Mouse (Mus musculus): ENCODE results near the gene Plxnb2. TPM values are rescaled to one million over a fixed set of nuclear protein-coding genes. Genes with fewer than 3 reads are reported as not detected.

Gene Plxnb2
- polyA plus RNA-seq, 1 experiment, result 30.9 TPM

DNA sequence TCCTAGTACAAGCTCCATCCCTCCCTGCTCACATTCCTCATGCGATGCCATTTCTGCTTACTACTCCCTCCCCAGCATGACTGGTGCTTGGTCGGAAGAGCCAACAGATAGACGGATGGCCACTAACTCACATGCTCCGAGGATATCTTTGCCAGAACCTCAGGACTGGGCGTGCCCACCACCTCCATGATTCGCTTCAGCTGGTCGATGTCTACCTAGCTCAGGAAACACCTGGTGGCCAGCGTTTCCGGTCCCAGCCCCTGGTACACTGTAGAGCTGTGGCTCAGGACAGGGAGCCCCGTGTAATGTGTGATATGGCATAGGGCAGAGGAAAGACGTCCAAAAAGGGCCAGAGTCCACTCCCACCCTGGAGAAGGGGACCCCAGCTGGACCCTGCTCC, 35.6 kb downstream of the Plxnb2 start:
- 24% methylated on average over 11 of the region's 11 CpGs for WGBS
- TF ChIP-seq CTCF (IDR thresholded peaks at IDR 0.05; ENCODE audit: control insufficient read depth, insufficient read depth, low read length) (no peak), POLR2A (IDR thresholded peaks at IDR 0.05; ENCODE audit: borderline replicate concordance, control insufficient read depth, low read depth, low read length) (no peak)
- Histone ChIP-seq H3K4me1 (ENCODE audit: control insufficient read depth, insufficient read depth, low read length) (peaks cover 1% of the 10 kb centered on the region; the same call in 1 of the 2 replicates), H3K27ac (ENCODE audit: control insufficient read depth, insufficient read depth, low read depth, low read length, poor library complexity) (no peak overlapping the region), H3K4me3 (replicated peaks; ENCODE audit: control insufficient read depth, low read depth, low read length) (no peak overlapping the region)

DNA sequence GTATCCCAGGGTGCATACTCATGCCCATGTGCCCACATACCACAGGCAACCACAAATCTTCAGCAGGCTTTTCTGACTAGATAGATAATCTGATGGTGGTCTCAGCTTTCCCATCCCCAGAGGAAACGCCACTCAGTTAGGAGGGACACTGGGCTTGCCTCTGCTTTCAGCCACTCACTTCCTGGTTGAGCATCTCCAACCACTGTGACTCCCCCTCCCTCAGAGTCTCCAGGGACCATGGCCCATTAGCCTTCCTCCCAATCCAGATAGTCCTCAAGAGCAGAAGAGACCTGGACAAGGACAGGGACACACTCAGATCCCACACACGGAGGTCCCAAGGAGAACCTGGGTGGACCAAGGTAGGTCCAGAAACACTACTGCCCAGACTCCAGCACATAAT, 37.5 kb downstream of the Plxnb2 start:
- Histone ChIP-seq H3K4me1 (ENCODE audit: control insufficient read depth, insufficient read depth, low read length) (peaks cover 1% of the 10 kb centered on the region; the same call in 1 of the 2 replicates), H3K4me3 (replicated peaks; ENCODE audit: control insufficient read depth, low read depth, low read length) (no peak overlapping the region), H3K27ac (ENCODE audit: control insufficient read depth, insufficient read depth, low read depth, low read length, poor library complexity) (no peak overlapping the region)
- 44% methylated on average over 2 of the region's 2 CpGs for WGBS
- TF ChIP-seq POLR2A (IDR thresholded peaks at IDR 0.05; ENCODE audit: borderline replicate concordance, control insufficient read depth, low read depth, low read length) (no peak), CTCF (IDR thresholded peaks at IDR 0.05; ENCODE audit: control insufficient read depth, insufficient read depth, low read length) (no peak)

DNA sequence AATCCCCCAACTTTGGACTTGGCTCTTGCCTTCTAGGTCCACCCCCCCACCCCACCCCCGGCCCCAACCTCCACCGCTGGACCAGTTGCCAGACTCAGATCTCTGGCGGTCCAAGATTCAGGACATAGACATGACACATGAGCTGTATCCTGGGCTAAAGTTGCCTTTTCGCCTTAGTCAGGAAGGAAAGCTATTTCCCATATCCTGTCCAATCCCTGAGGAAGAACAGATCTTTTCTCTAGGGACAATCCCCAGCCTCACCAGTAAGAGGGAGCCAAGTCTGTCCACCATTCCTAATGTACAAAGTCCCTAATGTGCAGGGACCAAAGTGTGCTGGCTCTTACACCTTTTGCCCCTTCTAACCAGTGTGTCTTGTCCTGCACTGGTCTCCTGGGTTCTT, 38.7 kb downstream of the Plxnb2 start:
- Histone ChIP-seq H3K4me1 (ENCODE audit: control insufficient read depth, insufficient read depth, low read length) (peaks cover 1% of the 10 kb centered on the region; the same call in 1 of the 2 replicates), H3K27ac (ENCODE audit: control insufficient read depth, insufficient read depth, low read depth, low read length, poor library complexity) (no peak overlapping the region), H3K4me3 (replicated peaks; ENCODE audit: control insufficient read depth, low read depth, low read length) (no peak overlapping the region)
- TF ChIP-seq CTCF (IDR thresholded peaks at IDR 0.05; ENCODE audit: control insufficient read depth, insufficient read depth, low read length) (no peak), POLR2A (IDR thresholded peaks at IDR 0.05; ENCODE audit: borderline replicate concordance, control insufficient read depth, low read depth, low read length) (no peak)
- WGBS, result 47% methylated on average over 4 of the region's 4 CpGs

DNA sequence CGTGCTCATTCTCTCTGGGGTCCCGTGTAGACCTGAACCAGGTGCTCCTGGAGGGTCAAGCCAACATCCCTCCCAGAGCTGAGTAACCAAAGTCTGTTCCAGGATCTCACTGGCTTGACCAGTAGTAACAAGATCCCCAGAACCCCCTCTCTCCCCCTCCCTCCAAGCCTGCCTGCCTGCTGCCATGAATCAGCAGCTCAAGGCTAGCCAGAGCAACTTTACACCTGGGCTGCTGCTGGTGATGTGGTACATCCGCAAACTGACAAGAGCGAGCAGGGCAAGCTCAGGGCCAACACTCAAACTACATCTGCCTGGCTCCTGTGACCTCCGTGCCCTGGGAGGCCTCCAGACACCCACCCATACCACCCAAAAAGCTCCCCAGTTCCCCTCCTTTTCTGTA, 39.1 kb downstream of the Plxnb2 start:
- 0 out of 2 replicates have a peak, but pooled peaks cover 1% of the 10 kb centered on the region for H3K4me1 ChIP-seq (ENCODE audit: control insufficient read depth, insufficient read depth, low read length)
- H3K27ac ChIP-seq (ENCODE audit: control insufficient read depth, insufficient read depth, low read depth, low read length, poor library complexity), result no peak overlapping the region
- H3K4me3 ChIP-seq (replicated peaks; ENCODE audit: control insufficient read depth, low read depth, low read length), result no peak overlapping the region
- WGBS, result 14% methylated on average over 5 of the region's 5 CpGs
- no peak for TF ChIP-seq CTCF (IDR thresholded peaks at IDR 0.05; ENCODE audit: control insufficient read depth, insufficient read depth, low read length)

DNA sequence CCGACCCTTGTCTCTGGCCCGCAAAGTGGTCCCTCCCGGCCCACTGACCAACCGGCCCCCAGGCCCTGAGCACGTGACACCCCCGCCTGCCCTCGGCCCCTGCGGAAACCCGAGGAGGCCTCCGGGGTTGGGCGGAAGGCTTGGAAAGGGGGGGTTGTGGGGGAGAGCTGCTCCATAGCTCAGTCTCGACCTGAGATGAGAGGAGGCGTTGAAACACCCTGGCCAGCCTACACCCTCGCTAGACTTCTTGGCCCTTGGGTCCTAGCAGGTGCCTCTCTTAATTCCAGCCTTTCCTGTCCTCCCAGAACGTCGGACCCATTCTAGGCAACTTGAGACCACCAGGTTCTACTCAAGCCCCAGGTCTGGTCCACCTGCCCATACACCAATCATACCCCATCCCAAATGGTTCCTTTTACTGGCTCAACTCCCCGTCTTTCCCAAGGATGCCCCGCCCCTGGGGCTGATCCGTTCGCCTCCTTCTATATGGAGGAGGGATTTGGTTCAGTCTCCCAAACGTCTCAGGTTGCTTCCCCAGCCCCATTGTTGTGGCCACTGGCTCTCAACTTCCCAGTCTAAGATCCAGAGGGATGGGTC, 39.8 kb downstream of the Plxnb2 start, which contains the start of gene Mapk12:
Gene Mapk12, minus strand, starts transcription at position 45 of the 594 bp plus-strand sequence.
- Histone ChIP-seq H3K27ac (ENCODE audit: control insufficient read depth, insufficient read depth, low read depth, low read length, poor library complexity) (no peak within 1 kb of the TSS; the same call in 1 of the 2 replicates), H3K4me1 (ENCODE audit: control insufficient read depth, insufficient read depth, low read length) (0 out of 2 replicates have a peak, but pooled peaks cover 1% of the 10 kb centered on the region), H3K4me3 (replicated peaks; ENCODE audit: control insufficient read depth, low read depth, low read length) (peak within 1 kb of the TSS; percentile 6)
- no peak for TF ChIP-seq POLR2A (IDR thresholded peaks at IDR 0.05; ENCODE audit: borderline replicate concordance, control insufficient read depth, low read depth, low read length)
- TF ChIP-seq CTCF (IDR thresholded peaks at IDR 0.05; ENCODE audit: control insufficient read depth, insufficient read depth, low read length), result no peak
- 3% methylated on average over 21 of the region's 21 CpGs for WGBS

DNA sequence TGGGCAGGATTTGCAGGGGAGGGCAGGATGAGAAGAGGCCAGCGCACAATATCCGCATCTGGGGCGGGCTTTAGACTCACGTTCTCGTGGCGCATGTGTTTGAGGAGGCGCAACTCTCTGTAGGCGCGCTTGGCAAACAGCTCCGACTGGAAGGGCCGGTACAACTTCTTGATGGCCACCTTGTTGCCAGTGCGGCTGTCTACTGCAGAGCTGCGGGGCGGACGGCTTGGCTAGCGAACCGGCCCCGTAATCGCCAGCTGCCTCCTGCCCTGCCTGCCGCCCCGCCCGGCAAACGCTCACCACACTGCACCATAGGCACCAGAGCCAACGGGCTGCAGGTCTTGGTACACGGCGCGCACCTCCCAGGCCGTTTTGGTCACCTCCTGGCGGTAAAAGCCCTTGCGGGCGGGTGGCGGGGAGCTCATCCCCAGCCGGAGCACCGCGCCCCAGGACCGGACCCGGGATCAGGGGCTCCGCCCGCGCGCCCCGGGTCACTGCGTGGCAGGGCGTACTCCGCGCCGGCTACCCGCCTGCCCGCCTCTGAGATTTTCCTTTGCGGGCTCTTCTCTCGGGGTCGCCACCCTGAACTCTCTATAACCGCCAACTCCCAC, 40.4 kb downstream of the Plxnb2 start:
- H3K4me3 ChIP-seq (replicated peaks; ENCODE audit: control insufficient read depth, low read depth, low read length), result peak overlapping the region; percentile 6
- TF ChIP-seq CTCF (IDR thresholded peaks at IDR 0.05; ENCODE audit: control insufficient read depth, insufficient read depth, low read length) (no peak), POLR2A (IDR thresholded peaks at IDR 0.05; ENCODE audit: borderline replicate concordance, control insufficient read depth, low read depth, low read length) (no peak)
- under 1% methylated on average over 53 of the region's 53 CpGs for WGBS
- H3K27ac ChIP-seq (ENCODE audit: control insufficient read depth, insufficient read depth, low read depth, low read length, poor library complexity), result no peak overlapping the region; the same call in 1 of the 2 replicates
- H3K4me1 ChIP-seq (ENCODE audit: control insufficient read depth, insufficient read depth, low read length), result 0 out of 2 replicates have a peak, but pooled peaks cover 1% of the 10 kb centered on the region

DNA sequence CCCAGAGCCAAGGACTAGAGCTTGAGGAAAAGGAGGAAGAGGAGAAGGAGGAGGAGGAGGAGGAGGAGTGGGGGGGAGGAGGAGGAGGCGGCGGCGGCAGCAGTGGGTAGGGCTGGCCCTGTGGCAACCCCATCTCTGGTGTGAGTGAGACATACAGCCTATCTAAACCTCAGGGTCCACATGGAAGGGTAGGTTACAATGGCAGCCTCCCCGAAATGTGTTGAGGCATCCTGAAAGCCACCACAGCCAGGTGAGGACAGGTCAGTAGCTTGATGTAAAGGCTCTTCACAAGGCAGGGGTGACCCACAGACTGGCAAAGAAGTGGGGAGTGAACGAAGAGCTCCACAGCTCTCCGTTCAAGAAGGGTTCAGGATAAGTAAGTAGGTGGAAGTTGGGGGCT, 42.1 kb downstream of the Plxnb2 start:
- TF ChIP-seq CTCF (IDR thresholded peaks at IDR 0.05; ENCODE audit: control insufficient read depth, insufficient read depth, low read length) (no peak), POLR2A (IDR thresholded peaks at IDR 0.05; ENCODE audit: borderline replicate concordance, control insufficient read depth, low read depth, low read length) (no peak)
- Histone ChIP-seq H3K27ac (ENCODE audit: control insufficient read depth, insufficient read depth, low read depth, low read length, poor library complexity) (no peak overlapping the region), H3K4me1 (ENCODE audit: control insufficient read depth, insufficient read depth, low read length) (no peaks in the 10 kb centered on the region), H3K4me3 (replicated peaks; ENCODE audit: control insufficient read depth, low read depth, low read length) (no peak overlapping the region)
- 86% methylated on average over 6 of the region's 6 CpGs for WGBS

DNA sequence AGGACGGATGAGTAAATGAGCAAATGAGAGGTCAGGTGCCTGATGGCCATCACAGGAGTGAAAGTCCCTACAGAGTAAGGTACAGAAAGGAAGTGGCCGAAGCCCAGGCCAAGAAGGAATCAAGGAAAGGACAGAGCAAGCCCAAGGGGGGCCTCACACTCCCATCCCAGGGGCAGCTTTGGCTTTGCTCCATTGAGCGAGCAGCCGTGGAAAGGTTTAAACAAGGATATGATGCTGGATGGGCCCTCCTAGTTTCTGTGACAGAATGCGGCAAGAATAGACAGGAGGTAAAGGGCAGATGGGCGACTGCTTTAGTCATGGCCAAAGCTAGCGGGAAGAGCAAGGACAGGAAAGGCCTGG, 42.6 kb downstream of the Plxnb2 start:
- Histone ChIP-seq H3K4me3 (replicated peaks; ENCODE audit: control insufficient read depth, low read depth, low read length) (no peak overlapping the region), H3K27ac (ENCODE audit: control insufficient read depth, insufficient read depth, low read depth, low read length, poor library complexity) (no peak overlapping the region), H3K4me1 (ENCODE audit: control insufficient read depth, insufficient read depth, low read length) (no peaks in the 10 kb centered on the region)
- TF ChIP-seq CTCF (IDR thresholded peaks at IDR 0.05; ENCODE audit: control insufficient read depth, insufficient read depth, low read length) (no peak), POLR2A (IDR thresholded peaks at IDR 0.05; ENCODE audit: borderline replicate concordance, control insufficient read depth, low read depth, low read length) (no peak)
- 83% methylated on average over 7 of the region's 7 CpGs for WGBS
